Mouse (Mus musculus) lung, adult 2 months (tissue): ENCODE measurements around the gene Timp2.

Experiments
- CTCF ChIP-seq: fragments of 200-500 bp; IDR thresholded peaks from 2 replicates; pipeline ENCODE4 v1.5.1; 2011; ENCODE audit warnings: mild to moderate bottlenecking, low read length, control low read depth; ENCODE audit not compliant: insufficient read depth
- POLR2A ChIP-seq: fragments of 200-500 bp; IDR thresholded peaks from 2 replicates; pipeline ENCODE4 v1.6.1; 2011; ENCODE audit warnings: low read depth, mild to moderate bottlenecking, control low read depth, low read length, borderline replicate concordance; ENCODE audit errors: extremely low read depth

GRCm38 (mm10) chr11:118322647-118323046 lies 32.9 kb downstream of the Timp2 start:
- TF ChIP-seq CTCF, result no peak
- no peak for TF ChIP-seq POLR2A
